Mouse (Mus musculus) ES-E14 (cell line): Measurements from ENCODE around the gene Mgat4e. TPM values are rescaled to one million over a fixed set of nuclear protein-coding genes. Genes with fewer than 3 reads are reported as not detected.

Experiments
- DNase-seq: peaks from one replicate; pipeline ENCODE4 v3.0.0-alpha.2; 2013; ENCODE audit warnings: low read depth, low spot score
- H3K27ac ChIP-seq: 2 replicates; pipeline ENCODE4 v1.5.1; 2012; ENCODE audit warnings: low read depth, mild to moderate bottlenecking, low read length, moderate library complexity, mixed read lengths; ENCODE audit not compliant: poor library complexity, insufficient read depth, severe bottlenecking
- H3K36me3 ChIP-seq: 2 replicates; pipeline ENCODE4 v1.6.1; 2012; ENCODE audit warnings: mild to moderate bottlenecking, low read length, moderate library complexity, mixed read lengths; ENCODE audit not compliant: control insufficient read depth, poor library complexity, insufficient read depth, severe bottlenecking
- H3K4me1 ChIP-seq, 2 experiments: fragments of 150-350 bp in 1 of 2; sonication (generic) in 1 of 2; 2 replicates each; pipeline ENCODE4 v1.6.1; 2012; ENCODE audit warnings: low read length in 2 of 2, mild to moderate bottlenecking in 1 of 2, mixed read lengths in 1 of 2; ENCODE audit not compliant: control insufficient read depth in 2 of 2, insufficient read depth in 2 of 2, poor library complexity in 1 of 2
- H3K4me3 ChIP-seq, 2 experiments: fragments of 150-350 bp in 1 of 2; sonication (generic) in 1 of 2; 2 replicates each; pipeline ENCODE4 v1.5.1; 2012; ENCODE audit warnings: low read length in 2 of 2, low read depth in 1 of 2, mild to moderate bottlenecking in 1 of 2, mixed read lengths in 1 of 2; ENCODE audit not compliant: insufficient read depth in 1 of 2, poor library complexity in 1 of 2, severe bottlenecking in 1 of 2
- H3K9ac ChIP-seq: 2 replicates; pipeline ENCODE4 v1.6.1; 2012; ENCODE audit warnings: low read depth, mild to moderate bottlenecking, low read length, mixed read lengths; ENCODE audit not compliant: poor library complexity, insufficient read depth, severe bottlenecking
- H3K9me3 ChIP-seq: fragments of 150-350 bp; sonication (generic); 2 replicates; pipeline ENCODE4 v1.6.1; 2012; ENCODE audit warnings: low read depth, mild to moderate bottlenecking, low read length; ENCODE audit not compliant: control insufficient read depth, insufficient read depth
- CHD2 ChIP-seq: IDR thresholded peaks from 2 replicates; pipeline ENCODE4 v1.6.1; 2014; ENCODE audit warnings: mild to moderate bottlenecking, low read depth, low read length, inconsistent platforms
- HCFC1 ChIP-seq: IDR thresholded peaks from 2 replicates; pipeline ENCODE4 v1.6.1; 2012; ENCODE audit warnings: low read length, inconsistent platforms, borderline replicate concordance; ENCODE audit not compliant: insufficient read depth
- MAFK ChIP-seq: IDR thresholded peaks from 2 replicates; pipeline ENCODE4 v1.6.1; 2014; ENCODE audit warnings: mild to moderate bottlenecking, low read depth, low read length, inconsistent platforms; ENCODE audit not compliant: insufficient read depth
- ZC3H11A ChIP-seq: IDR thresholded peaks from 2 replicates; pipeline ENCODE4 v1.6.1; 2012; ENCODE audit warnings: low read depth, mild to moderate bottlenecking, inconsistent platforms, low read length, borderline replicate concordance
- ZNF384 ChIP-seq: IDR thresholded peaks from 2 replicates; pipeline ENCODE4 v1.6.1; 2012; ENCODE audit warnings: low read depth, low read length, inconsistent platforms
- in situ Hi-C, 2 experiments: fragments of 600-800 bp; cut with MboI; formaldehyde crosslinking; loops; one replicate each; pipeline ENCODE4 v1.15.1; 2025; ENCODE audit warnings: low sequenced_read_pairs in 2 of 2, inconsistent platforms in 1 of 2; ENCODE audit not compliant: unreplicated experiment in 2 of 2
- total RNA-seq: library from RNA; depleted of rRNA; stranded (reverse); fragments of 300-350 nt; gene quantifications from 2 replicates; pipeline ENCODE4 v1.2.3, GENCODE M21; 2012; rRNA removed

Mgat4e gene
- total RNA-seq: 0.76 and 2.1 TPM in 2 replicates

DNA sequence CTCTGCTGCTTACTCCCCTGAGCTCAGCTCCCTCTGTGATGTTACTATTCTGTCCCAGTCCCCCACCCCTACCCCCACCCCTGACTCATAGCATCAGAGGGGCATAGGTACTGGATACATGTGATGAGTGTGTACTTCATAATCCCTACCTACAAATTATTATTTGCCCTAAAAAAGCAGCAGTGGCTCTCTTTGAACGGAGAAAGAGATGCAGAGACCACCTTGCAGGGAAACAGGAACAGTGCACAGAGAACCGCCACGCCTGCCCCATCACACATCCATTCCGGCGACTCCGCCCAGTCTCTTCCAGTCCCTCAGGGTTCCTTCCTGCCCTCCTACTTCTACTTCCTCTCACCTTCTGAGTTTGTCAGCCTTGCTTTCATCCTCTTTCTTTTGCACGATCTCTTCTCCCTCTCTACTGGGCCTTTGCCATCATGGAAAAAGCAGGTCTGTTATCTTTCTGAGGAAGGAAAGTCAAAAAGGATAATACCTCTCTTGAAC lies at the start of gene Mgat4e:
Gene Mgat4e (minus strand): TSS at position 51 of the 501 bp plus-strand sequence.
- peak within 1 kb of the TSS; percentile 20 to 34; a peak in 2 of 4 replicates for H3K4me3 ChIP-seq
- TF ChIP-seq CHD2 (no peak), HCFC1 (no peak), ZC3H11A (no peak), ZNF384 (no peak), MAFK (no peak)
- H3K9me3 ChIP-seq: no peaks in the 10 kb centered on the region
- no peaks in the 10 kb centered on the region for H3K36me3 ChIP-seq
- peak within 1 kb of the TSS; percentile 38; the same call in 1 of the 2 replicates for H3K27ac ChIP-seq
- no peak within 1 kb of the TSS for H3K9ac ChIP-seq
- H3K4me1 ChIP-seq: peaks cover 2 to 6% of the 10 kb centered on the region in 2 experiments; a peak in 2 of 4 replicates
- no peak for DNase-seq
- in situ Hi-C loops: no loop called here

DNA sequence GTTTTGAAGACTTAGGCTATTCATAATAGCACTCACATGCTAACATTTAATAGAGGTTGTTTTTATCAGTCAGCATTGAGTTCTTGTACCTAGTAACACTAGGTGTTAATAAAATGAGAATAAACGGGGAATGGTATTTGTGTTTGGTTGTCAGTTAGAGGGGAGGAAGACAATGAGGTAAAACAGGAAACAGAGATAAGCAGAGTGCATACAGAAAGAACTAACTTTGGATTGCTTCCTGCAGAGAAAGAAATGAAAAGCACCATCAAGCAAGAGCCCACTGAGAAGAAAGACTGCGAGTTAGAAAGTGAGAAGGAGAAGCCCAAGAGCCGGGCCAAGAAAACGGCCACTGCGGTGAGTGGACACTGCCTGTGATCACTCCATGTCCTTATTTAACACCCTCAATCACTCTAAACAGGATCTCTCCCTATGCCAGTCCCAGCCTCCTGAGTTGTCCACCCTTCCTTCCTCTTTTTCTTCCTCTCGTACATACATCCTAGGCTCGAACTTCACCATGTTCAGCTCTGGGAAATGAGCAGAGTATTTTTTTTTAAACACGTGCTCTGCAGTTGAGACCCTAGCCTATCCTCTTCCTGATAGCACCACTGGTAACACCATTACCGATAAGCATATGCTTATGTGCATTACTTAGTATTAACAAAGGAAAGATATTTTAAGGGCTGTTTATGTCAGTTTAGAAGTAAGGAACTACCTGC lies 48.0 kb upstream of the Mgat4e start:
- Histone ChIP-seq H3K36me3 (peaks cover 41% of the 10 kb centered on the region), H3K9me3 (no peaks in the 10 kb centered on the region), H3K4me3 (no peak overlapping the region), H3K4me1 (no peaks in the 10 kb centered on the region), H3K9ac (no peak overlapping the region), H3K27ac (no peak overlapping the region)
- TF ChIP-seq CHD2: no peak
- no peak for TF ChIP-seq ZC3H11A
- TF ChIP-seq HCFC1: no peak
- no peak for TF ChIP-seq ZNF384
- TF ChIP-seq MAFK: no peak
- in situ Hi-C loops: no loop called here
- no peak for DNase-seq

DNA sequence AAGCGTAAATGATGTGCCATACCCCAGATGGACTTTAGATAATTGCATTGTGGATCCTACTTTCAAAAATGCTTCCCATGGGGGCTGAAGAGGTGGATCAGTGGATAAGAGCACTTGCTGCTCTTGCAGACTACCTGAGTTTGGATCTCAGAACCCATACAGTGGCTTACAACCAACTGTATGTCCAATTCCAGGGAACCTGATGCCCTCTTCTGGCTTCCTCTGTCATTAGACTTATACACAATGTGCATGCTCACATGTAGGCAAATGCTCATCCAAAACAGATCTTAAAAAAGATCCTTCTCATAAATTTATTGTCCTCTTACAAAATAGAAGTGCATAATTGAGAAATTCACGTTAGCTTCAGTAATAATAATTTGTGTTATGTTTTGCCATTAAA lies 42.3 kb upstream of the Mgat4e start:
- TF ChIP-seq HCFC1: no peak
- TF ChIP-seq ZNF384: no peak
- no peak for TF ChIP-seq MAFK
- no peak for TF ChIP-seq CHD2
- no peak for TF ChIP-seq ZC3H11A
- no peak overlapping the region for H3K27ac ChIP-seq
- peaks cover 37% of the 10 kb centered on the region for H3K36me3 ChIP-seq
- no peak overlapping the region for H3K4me3 ChIP-seq
- no peak for DNase-seq
- H3K9ac ChIP-seq: no peak overlapping the region
- in situ Hi-C loops: no loop called here
- peaks cover 7 to 8% of the 10 kb centered on the region in 2 experiments; a peak in 3 of 4 replicates for H3K4me1 ChIP-seq
- H3K9me3 ChIP-seq: no peaks in the 10 kb centered on the region

DNA sequence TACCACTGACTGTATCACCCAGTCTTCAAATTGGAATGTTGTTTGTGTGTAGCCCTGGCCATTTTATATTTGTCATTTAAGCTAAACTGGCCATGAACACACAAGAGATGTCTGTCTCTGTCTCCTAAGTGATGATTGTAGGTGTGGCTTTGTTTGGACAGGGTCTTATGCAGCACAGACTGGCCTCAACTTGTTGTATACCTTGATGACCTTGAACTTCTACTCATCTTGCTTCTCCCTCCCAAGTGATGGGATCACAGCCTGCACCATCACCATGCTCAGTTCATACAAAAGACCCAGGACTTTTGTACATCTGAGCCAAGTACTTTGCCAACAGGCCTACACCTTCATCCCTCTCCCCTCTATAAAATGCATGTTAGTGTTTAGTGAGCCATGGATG lies 40.2 kb upstream of the Mgat4e start:
- DNase-seq: no peak
- TF ChIP-seq ZNF384 (no peak), HCFC1 (no peak), ZC3H11A (no peak), MAFK (no peak), CHD2 (no peak)
- in situ Hi-C loops: no loop called here
- Histone ChIP-seq H3K27ac (no peak overlapping the region; the same call in 1 of the 2 replicates), H3K9me3 (no peaks in the 10 kb centered on the region), H3K4me3 (no peak overlapping the region), H3K4me1 (peaks cover 7 to 8% of the 10 kb centered on the region in 2 experiments; a peak in 3 of 4 replicates), H3K9ac (no peak overlapping the region), H3K36me3 (peaks cover 33% of the 10 kb centered on the region)
